Mouse (Mus musculus): ENCODE results near the gene Vrk3.

DNA sequence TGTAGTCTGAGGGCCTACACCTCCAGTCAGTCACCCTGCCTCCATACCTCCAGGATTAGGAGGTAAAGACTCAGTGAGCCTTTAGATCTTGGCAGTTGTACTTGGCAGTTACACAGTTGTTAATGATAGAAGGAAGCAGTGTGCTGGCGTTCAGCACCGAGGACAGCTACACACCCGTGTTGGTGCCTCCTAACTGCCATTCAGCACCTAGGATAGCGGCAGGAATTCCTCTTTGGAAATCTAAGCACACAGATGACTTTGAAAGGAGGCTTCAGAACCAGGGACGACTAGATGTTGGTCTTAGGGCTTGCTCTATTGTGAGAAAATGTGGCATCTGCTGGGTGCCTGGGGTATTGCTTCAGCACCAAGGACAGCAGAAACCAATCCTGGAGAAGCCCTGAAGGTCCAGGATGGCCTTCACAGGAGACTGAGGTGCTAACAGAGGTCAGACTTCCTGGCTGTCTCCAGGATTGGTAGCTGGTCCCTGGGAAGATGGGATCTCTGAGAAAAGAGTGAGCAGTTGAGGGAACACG is 21.9 kb downstream of the Vrk3 start:
- TF ChIP-seq POLR2A (IDR thresholded peaks at IDR 0.05; ENCODE audit: extremely low read depth, insufficient read depth, low read length), result no peak
- peak; percentile 14; the same call in 1 of the 2 replicates for TF ChIP-seq CTCF (IDR thresholded peaks at IDR 0.05; ENCODE audit: low read depth, low read length)

Measured in liver, adult 2 months (tissue).